ENCODE assay signal across 10 mouse cellular contexts in genomic region chr3:108013331-108013871, GRCm38 (mm10). TPM values are rescaled to one million over a fixed set of nuclear protein-coding genes. Genes with fewer than 3 reads are reported as not detected.
DNase-seq lines count a peak whose midpoint lies in the region; ATAC-seq and TF ChIP-seq lines count a peak whose summit lies in the region.
"Had no signal": no experiment of that assay in that cellular context is flagged by ENCODE, and none has a peak within 500 bp of the region (broad histone marks: within the 10 kb centered on the region; RNA-seq: fewer than 3 reads in every experiment).

No protein-coding gene starts in this region.

- ATAC-seq in kidney, embryonic 15.5 days (replicated peaks; ENCODE audit: low FRiP score): no peak
- peak; percentile 9 for ATAC-seq in liver, embryonic 16.5 days (ENCODE audit: low read depth)
- ATAC-seq in erythroblast, adult 5-6 weeks (replicated peaks; ENCODE audit: low FRiP score, poor library complexity, severe bottlenecking): no peak

- in situ Hi-C loops in CH12.LX (cut with MboI; ENCODE audit: low pct_ligation_motif_present, low pct_unique_long_range_greater_than_20kb, low sequenced_read_pairs): no loop called here

- dilution Hi-C loops in CH12.LX (cut with MboI; ENCODE audit: extremely low pct_ligation_motif_present, extremely low pct_unique_long_range_greater_than_20kb, low sequenced_read_pairs): no loop called here

- no peak overlapping the region for H3K4me3 ChIP-seq in CH12.LX (replicated peaks in 1 of 3; ENCODE audit: low read depth in 2 of 3, low read length in 2 of 3, poor library complexity in 1 of 3)
- no peak overlapping the region for H3K4me3 ChIP-seq in kidney, embryonic 15.5 days (replicated peaks)
- H3K4me3 ChIP-seq in liver, embryonic 16.5 days (ENCODE audit: low read depth, low read length): no peak overlapping the region
- H3K4me3 ChIP-seq: erythroblast, embryonic 14.5 days had no signal

- TF ChIP-seq POLR2A in CH12.LX (IDR thresholded peaks at IDR 0.05; ENCODE audit: low read depth, low read length): no peak

- TF ChIP-seq CTCF in CH12.LX (conservative IDR thresholded peaks at IDR 0.05 in 1 of 2, IDR thresholded peaks at IDR 0.05 in 1 of 2; ENCODE audit: low read depth in 2 of 2, low read length in 2 of 2): no peak

- no peaks in the 10 kb centered on the region for H3K9me3 ChIP-seq in CH12.LX (replicated peaks; ENCODE audit: low read length)
- no peaks in the 10 kb centered on the region for H3K9me3 ChIP-seq in kidney, embryonic 15.5 days (replicated peaks)
- H3K9me3 ChIP-seq in liver, embryonic 16.5 days (replicated peaks; ENCODE audit: control insufficient read depth, low read length): no peaks in the 10 kb centered on the region

- no peaks in the 10 kb centered on the region for H3K27me3 ChIP-seq in CH12.LX (replicated peaks)
- no peaks in the 10 kb centered on the region for H3K27me3 ChIP-seq in kidney, embryonic 15.5 days
- H3K27me3 ChIP-seq in liver, embryonic 16.5 days (ENCODE audit: control insufficient read depth, insufficient read depth, low read depth, low read length): no peaks in the 10 kb centered on the region

- H3K27ac ChIP-seq in CH12.LX (ENCODE audit: insufficient read depth, low read depth): no peak overlapping the region
- peak overlapping the region; percentile 54 for H3K27ac ChIP-seq in kidney, embryonic 15.5 days
- H3K27ac ChIP-seq in liver, embryonic 16.5 days (ENCODE audit: low read length): peak overlapping the region; percentile 72

- no peaks in the 10 kb centered on the region for H3K36me3 ChIP-seq in CH12.LX (replicated peaks in 1 of 2; ENCODE audit: control insufficient read depth in 1 of 2, insufficient read depth in 1 of 2, low read length in 1 of 2)
- H3K36me3 ChIP-seq in kidney, embryonic 15.5 days: no peaks in the 10 kb centered on the region
- no peaks in the 10 kb centered on the region for H3K36me3 ChIP-seq in liver, embryonic 16.5 days (ENCODE audit: control insufficient read depth, insufficient read depth)

- no peaks in the 10 kb centered on the region for H3K79me2 ChIP-seq in CH12.LX (replicated peaks; ENCODE audit: control insufficient read depth, extremely low read depth, insufficient read depth, poor library complexity, severe bottlenecking)

- H3K4me2 ChIP-seq in CH12.LX (ENCODE audit: insufficient read depth, low read depth, poor library complexity, severe bottlenecking): no peak overlapping the region
- H3K4me2 ChIP-seq in kidney, embryonic 15.5 days: no peak overlapping the region
- H3K4me2 ChIP-seq in liver, embryonic 16.5 days (ENCODE audit: low read depth, low read length): peak overlapping the region; percentile 19; the same call in 1 of the 2 replicates

- no peak overlapping the region for H3K9ac ChIP-seq in CH12.LX (ENCODE audit: insufficient read depth, low read depth)
- H3K9ac ChIP-seq in kidney, embryonic 15.5 days: peak overlapping the region; percentile 14; the same call in 1 of the 2 replicates
- H3K9ac ChIP-seq in liver, embryonic 16.5 days (ENCODE audit: low read depth, low read length): no peak overlapping the region

- 71% methylated on average over 4 of the region's 4 CpGs for WGBS in kidney, embryonic 15.5 days
- 40% methylated on average over 4 of the region's 4 CpGs for whole genome bisulfite sequencing in liver, embryonic 16.5 days (ENCODE audit: insufficient replicate concordance)

- DNase-seq in 3T3-L1 (ENCODE audit: low read depth, low spot score) (peak; percentile 98), CH12.LX (ENCODE audit: extremely low read depth) (no peak)
- DNase-seq in frontal cortex, adult 2 months (ENCODE audit: extremely low spot score in 1 of 2, low spot score in 1 of 2): peak; percentile 46 to 83
- DNase-seq in testis, postnatal 10 days (ENCODE audit: low spot score): peak; percentile 48
- DNase-seq in c-Kit-positive CD71-positive TER-119-positive erythroid progenitor cells, embryonic 14.5 days (ENCODE audit: low spot score): no peak

- no peak for TF ChIP-seq EP300 in CH12.LX (IDR thresholded peaks at IDR 0.05; ENCODE audit: low read length)

- TF ChIP-seq RAD21 in CH12.LX (IDR thresholded peaks at IDR 0.05; ENCODE audit: low read depth, low read length): no peak

- peaks cover 6 to 22% of the 10 kb centered on the region in 2 experiments; a peak in 3 of 4 replicates for H3K4me1 ChIP-seq in CH12.LX (ENCODE audit: control insufficient read depth in 1 of 2, insufficient read depth in 2 of 2)
- H3K4me1 ChIP-seq in kidney, embryonic 15.5 days: peaks cover 29% of the 10 kb centered on the region
- peaks cover 4% of the 10 kb centered on the region for H3K4me1 ChIP-seq in liver, embryonic 16.5 days (ENCODE audit: control insufficient read depth, low read depth, low read length)

TF ChIP-seq in CH12.LX, 34 proteins besides CTCF, POLR2A, EP300 and RAD21:
- TF ChIP-seq MAFK (IDR thresholded peaks at IDR 0.05; ENCODE audit: insufficient replicate concordance, low read length) (0 out of 2 replicates have a peak, but pooled peaks have one; percentile 26), SMC3 (IDR thresholded peaks at IDR 0.05; ENCODE audit: low read depth, low read length) (no peak), UBTF (IDR thresholded peaks at IDR 0.05; ENCODE audit: low read depth, low read length) (no peak), ZNF384 (IDR thresholded peaks at IDR 0.05; ENCODE audit: low read depth, low read length) (no peak), MAZ (IDR thresholded peaks at IDR 0.05; ENCODE audit: low read depth, low read length) (no peak)

RNA-seq across cellular contexts. Expression of gene Gstm1, which starts 4.4 kb away (rescaled TPM):
- total RNA-seq in CH12.LX (2012; rRNA removed) (0.25 TPM in 1 of 2 replicates, not detected in the other), CH12.LX (2014; rRNA removed) (0.24 and 0.35 TPM in 2 replicates)
- 5.4 and 8.8 TPM in 2 replicates for polyA plus RNA-seq in CH12.LX (2012; ENCODE audit: insufficient read length, low read depth)
- 345 and 428 TPM in 2 replicates for polyA plus RNA-seq in frontal cortex, adult 2 months (2012; rRNA removed)
- polyA plus RNA-seq in kidney, embryonic 15.5 days (2015; fragmentation: Nextera tagmentation; extraction: Ambion mirVana): 75.6 and 93.6 TPM in 2 replicates
- 376 and 435 TPM in 2 replicates for polyA plus RNA-seq in liver, embryonic 16.5 days (2015; fragmentation: Nextera tagmentation; extraction: Ambion mirVana)
- 160 and 254 TPM in 2 replicates for total RNA-seq in erythroblast, adult 5-6 weeks (2015; ENCODE audit: low replicate concordance)
- total RNA-seq in erythroblast, adult 5-6 weeks (2017; ENCODE audit: low replicate concordance): 49.2 and 74.5 TPM in 2 replicates

RNA-seq across cellular contexts. Expression of gene Gstm2, which starts 27.1 kb away (rescaled TPM):
- total RNA-seq in CH12.LX (2012; rRNA removed): 0.13 TPM in 2 replicates
- total RNA-seq in CH12.LX (2014; rRNA removed): not detected in 2 replicates
- 0.49 and 0.53 TPM in 2 replicates for polyA plus RNA-seq in CH12.LX (2012; ENCODE audit: insufficient read length, low read depth)
- polyA plus RNA-seq in frontal cortex, adult 2 months (2012; rRNA removed): 6.3 and 8.0 TPM in 2 replicates
- polyA plus RNA-seq in kidney, embryonic 15.5 days (2015; fragmentation: Nextera tagmentation; extraction: Ambion mirVana): 93.9 and 101 TPM in 2 replicates
- 6.9 and 10.4 TPM in 2 replicates for polyA plus RNA-seq in liver, embryonic 16.5 days (2015; fragmentation: Nextera tagmentation; extraction: Ambion mirVana)
- total RNA-seq in erythroblast, adult 5-6 weeks (2015; ENCODE audit: low replicate concordance): 1.3 TPM in 1 of 2 replicates, not detected in the other
- 0.60 and 2.1 TPM in 2 replicates for total RNA-seq in erythroblast, adult 5-6 weeks (2017; ENCODE audit: low replicate concordance)
- polyA plus RNA-seq: erythroblast, embryonic 14.5 days had no signal

RNA-seq across cellular contexts. Expression of gene Gstm4, which starts 31.3 kb away (rescaled TPM):
- total RNA-seq in CH12.LX (2012; rRNA removed): 4.5 and 7.0 TPM in 2 replicates
- 2.0 and 2.9 TPM in 2 replicates for total RNA-seq in CH12.LX (2014; rRNA removed)
- polyA plus RNA-seq in CH12.LX (2012; ENCODE audit: insufficient read length, low read depth): 19.1 and 22.1 TPM in 2 replicates
- polyA plus RNA-seq in frontal cortex, adult 2 months (2012; rRNA removed): 12.7 and 15.0 TPM in 2 replicates
- 15.9 and 18.8 TPM in 2 replicates for polyA plus RNA-seq in kidney, embryonic 15.5 days (2015; fragmentation: Nextera tagmentation; extraction: Ambion mirVana)
- polyA plus RNA-seq in liver, embryonic 16.5 days (2015; fragmentation: Nextera tagmentation; extraction: Ambion mirVana): 16.8 and 17.0 TPM in 2 replicates
- 4.2 and 8.4 TPM in 2 replicates for total RNA-seq in erythroblast, adult 5-6 weeks (2015; ENCODE audit: low replicate concordance)
- 0.28 and 0.51 TPM in 2 replicates for total RNA-seq in erythroblast, adult 5-6 weeks (2017; ENCODE audit: low replicate concordance)

RNA-seq across cellular contexts. Expression of gene Gstm3, which starts 44.3 kb away (rescaled TPM):
- total RNA-seq in CH12.LX (2012; rRNA removed): not detected in 2 replicates
- not detected in 2 replicates for total RNA-seq in CH12.LX (2014; rRNA removed)
- not detected in 2 replicates for polyA plus RNA-seq in CH12.LX (2012; ENCODE audit: insufficient read length, low read depth)
- not detected in 2 replicates for polyA plus RNA-seq in frontal cortex, adult 2 months (2012; rRNA removed)
- 0.26 and 0.66 TPM in 2 replicates for polyA plus RNA-seq in kidney, embryonic 15.5 days (2015; fragmentation: Nextera tagmentation; extraction: Ambion mirVana)
- 13.9 and 16.3 TPM in 2 replicates for polyA plus RNA-seq in liver, embryonic 16.5 days (2015; fragmentation: Nextera tagmentation; extraction: Ambion mirVana)
- not detected in 2 replicates for total RNA-seq in erythroblast, adult 5-6 weeks (2015; ENCODE audit: low replicate concordance)
- total RNA-seq in erythroblast, adult 5-6 weeks (2017; ENCODE audit: low replicate concordance): not detected in 2 replicates
- polyA plus RNA-seq: neural tube, embryonic 14.5 days had no signal

Comparison
In these comparisons a context has a peak if more than half of its experiments do, and no peak if none do; other contexts are left out.
1. DNase-seq: peak in 3T3-L1 (single experiment), frontal cortex, adult 2 months (2 of 2) and testis, postnatal 10 days (single experiment); none in CH12.LX (single experiment) and c-Kit-positive CD71-positive TER-119-positive erythroid progenitor cells, embryonic 14.5 days (single experiment).